Mouse (Mus musculus) limb, embryonic 15.5 days (tissue): ENCODE measurements at regions not wholly inside any gene's neighbourhood (a gene's known extent, or its start where the extent isn't known, plus 50 kb on each side); places are given as distances from the start of the nearest gene placed in this dataset.
A peak's percentile ranks its signal among the peaks of the same experiment; 100 is the strongest.
"Not testable (repeated sequence)": the region's sequence is repeated elsewhere in the genome, so short reads cannot be mapped to it uniquely, and the experiment has no call there.

ENCODE experiments used
- ATAC-seq: fragments of 200-750 bp; cut with Nextera tagmentation; 2 replicates; pipeline ENCODE4 v1.8.0; 2017; ENCODE audit warnings: low read depth, moderate TSS enrichment; ENCODE audit not compliant: insufficient number of reproducible peaks, low FRiP score, low TSS enrichment
- H3K27ac ChIP-seq: fragments of 300-500 bp; sonication (generic); 2 replicates; pipeline ENCODE4 v1.5.1; 2015; ENCODE audit warnings: moderate library complexity, mild to moderate bottlenecking, inconsistent platforms
- H3K27me3 ChIP-seq: fragments of 300-500 bp; sonication (generic); 2 replicates; pipeline ENCODE4 v1.6.1; 2015; ENCODE audit warnings: inconsistent platforms
- H3K36me3 ChIP-seq: fragments of 300-500 bp; sonication (generic); 2 replicates; pipeline ENCODE4 v1.6.1; 2015; ENCODE audit warnings: inconsistent platforms
- H3K4me1 ChIP-seq: fragments of 300-500 bp; sonication (generic); 2 replicates; pipeline ENCODE4 v1.6.1; 2015; ENCODE audit warnings: inconsistent platforms
- H3K4me2 ChIP-seq: fragments of 300-500 bp; sonication (generic); 2 replicates; pipeline ENCODE4 v1.6.1; 2015; ENCODE audit warnings: mild to moderate bottlenecking, inconsistent platforms
- H3K4me3 ChIP-seq: fragments of 300-500 bp; sonication (generic); 2 replicates; pipeline ENCODE4 v1.5.1; 2015; ENCODE audit warnings: mild to moderate bottlenecking, inconsistent platforms
- H3K9ac ChIP-seq: fragments of 300-500 bp; sonication (generic); 2 replicates; pipeline ENCODE4 v1.6.1; 2015; ENCODE audit warnings: inconsistent platforms
- H3K9me3 ChIP-seq: fragments of 300-500 bp; sonication (generic); 2 replicates; pipeline ENCODE4 v1.6.1; 2016; ENCODE audit warnings: inconsistent platforms
- WGBS: fragments of 180-500 bp; shearing (Covaris S2); methylation state at CpG from one replicate; pipeline ENCODE4 v1.1.7; 2015; 5-methylcytosine and 5-hydroxymethylcytosine counted together

DNA sequence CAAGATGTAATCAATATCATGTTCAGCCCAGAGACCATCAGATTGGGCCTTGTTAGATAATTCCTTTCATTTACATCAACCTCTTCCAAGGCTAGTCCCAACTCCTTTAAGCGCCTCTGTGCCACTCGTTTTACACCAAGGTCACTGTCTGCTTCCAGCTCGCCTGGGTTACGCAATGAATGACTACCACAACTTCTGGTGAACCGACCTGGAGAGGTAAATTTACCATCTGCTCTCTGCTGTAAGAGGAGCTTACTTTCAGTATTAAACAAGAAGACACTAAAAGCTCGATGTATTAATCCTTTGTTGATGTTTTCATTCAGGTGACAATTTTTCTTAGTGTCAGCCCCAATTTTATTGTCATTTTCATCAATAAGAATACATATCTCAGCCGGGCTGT, 51.7 kb upstream of the Fam174b start:
- H3K4me3 ChIP-seq, result no peak overlapping the region
- ATAC-seq, result no peak
- no peak overlapping the region for H3K27ac ChIP-seq
- no peaks in the 10 kb centered on the region for H3K27me3 ChIP-seq
- WGBS, result 83% methylated on average over 7 of the region's 7 CpGs
- no peak overlapping the region for H3K4me2 ChIP-seq
- no peaks in the 10 kb centered on the region for H3K4me1 ChIP-seq
- no peaks in the 10 kb centered on the region for H3K9me3 ChIP-seq
- H3K36me3 ChIP-seq, result no peaks in the 10 kb centered on the region
- no peak overlapping the region for H3K9ac ChIP-seq

- not testable (repeated sequence) for ATAC-seq, H3K36me3 ChIP-seq, H3K4me1 ChIP-seq, H3K27ac ChIP-seq, H3K9me3 ChIP-seq, H3K4me3 ChIP-seq, H3K27me3 ChIP-seq, H3K4me2 ChIP-seq, H3K9ac ChIP-seq
- WGBS, result 93% methylated on average over 17 of the region's 17 CpGs
These were observed 53.9 kb upstream of the Fam174b start for GRCm38 (mm10) chr7:73686245-73686644.

GRCm38 (mm10) chr7:73682756-73683155, 57.3 kb upstream of the Fam174b start:
- no peak overlapping the region for H3K4me3 ChIP-seq
- no peak for ATAC-seq
- no peak overlapping the region for H3K4me2 ChIP-seq
- H3K27me3 ChIP-seq, result no peaks in the 10 kb centered on the region
- no peaks in the 10 kb centered on the region for H3K4me1 ChIP-seq
- no peaks in the 10 kb centered on the region for H3K9me3 ChIP-seq
- WGBS, result 78% methylated on average over 5 of the region's 5 CpGs
- H3K27ac ChIP-seq, result no peak overlapping the region
- no peaks in the 10 kb centered on the region for H3K36me3 ChIP-seq
- no peak overlapping the region for H3K9ac ChIP-seq

GRCm38 (mm10) chr7:73670598-73670997, 69.5 kb upstream of the Fam174b start:
- peaks cover 9% of the 10 kb centered on the region; the same call in 1 of the 2 replicates for H3K4me1 ChIP-seq
- H3K27me3 ChIP-seq, result no peaks in the 10 kb centered on the region
- H3K9ac ChIP-seq, result no peak overlapping the region
- H3K4me2 ChIP-seq, result no peak overlapping the region
- no peaks in the 10 kb centered on the region for H3K9me3 ChIP-seq
- H3K4me3 ChIP-seq, result no peak overlapping the region
- 32% methylated on average over 4 of the region's 4 CpGs for WGBS
- no peaks in the 10 kb centered on the region for H3K36me3 ChIP-seq
- H3K27ac ChIP-seq, result no peak overlapping the region
- no peak for ATAC-seq

GRCm38 (mm10) chr7:73668791-73669190, 71.3 kb upstream of the Fam174b start:
- Histone ChIP-seq H3K36me3 (no peaks in the 10 kb centered on the region), H3K9ac (no peak overlapping the region), H3K4me3 (no peak overlapping the region), H3K4me1 (peaks cover 9% of the 10 kb centered on the region; the same call in 1 of the 2 replicates), H3K9me3 (no peaks in the 10 kb centered on the region), H3K27me3 (no peaks in the 10 kb centered on the region), H3K27ac (no peak overlapping the region), H3K4me2 (no peak overlapping the region)
- ATAC-seq, result no peak
- WGBS, result 67% methylated on average over 2 of the region's 2 CpGs

- no peaks in the 10 kb centered on the region for H3K36me3 ChIP-seq
- no peak overlapping the region for H3K27ac ChIP-seq
- H3K4me1 ChIP-seq, result peaks cover 9% of the 10 kb centered on the region; the same call in 1 of the 2 replicates
- no peaks in the 10 kb centered on the region for H3K27me3 ChIP-seq
- no peak overlapping the region for H3K4me3 ChIP-seq
- H3K9me3 ChIP-seq, result no peaks in the 10 kb centered on the region
- 64% methylated on average over 14 of the region's 14 CpGs for WGBS
- peak; percentile 65; the same call in 1 of the 2 replicates for ATAC-seq
- H3K4me2 ChIP-seq, result no peak overlapping the region
- no peak overlapping the region for H3K9ac ChIP-seq
These were observed 73.0 kb upstream of the Fam174b start for GRCm38 (mm10) chr7:73666921-73667675.

GRCm38 (mm10) chr7:73664962-73665361, 75.1 kb upstream of the Fam174b start:
- Histone ChIP-seq H3K27me3 (no peaks in the 10 kb centered on the region), H3K4me1 (peaks cover 9% of the 10 kb centered on the region; the same call in 1 of the 2 replicates), H3K4me3 (no peak overlapping the region), H3K36me3 (no peaks in the 10 kb centered on the region), H3K9me3 (no peaks in the 10 kb centered on the region), H3K9ac (no peak overlapping the region), H3K4me2 (no peak overlapping the region), H3K27ac (no peak overlapping the region)
- 72% methylated on average over 6 of the region's 6 CpGs for WGBS
- peak; percentile 16; the same call in 1 of the 2 replicates for ATAC-seq

DNA sequence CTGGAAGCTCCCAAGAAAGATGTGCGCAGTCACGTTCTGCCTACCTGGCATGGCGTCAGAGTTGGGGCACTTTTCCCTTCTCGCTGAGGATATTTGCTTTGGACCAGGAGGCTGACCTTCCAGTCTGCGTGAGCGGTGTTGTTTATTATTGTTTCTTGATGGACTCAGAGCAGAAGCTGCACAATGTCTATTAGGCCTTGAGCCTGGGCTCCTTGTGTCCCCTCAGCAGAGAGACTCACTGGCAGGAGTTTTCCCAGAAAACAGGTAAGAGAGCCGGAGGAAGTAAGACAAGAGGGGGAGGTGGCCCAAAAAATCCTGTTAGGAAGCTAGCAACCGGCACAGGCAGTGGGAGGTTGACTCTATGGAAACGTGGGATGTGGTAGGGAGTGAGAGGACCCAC, 77.6 kb upstream of the Fam174b start:
- Histone ChIP-seq H3K4me3 (no peak overlapping the region), H3K4me2 (no peak overlapping the region), H3K27me3 (no peaks in the 10 kb centered on the region), H3K36me3 (no peaks in the 10 kb centered on the region), H3K9me3 (no peaks in the 10 kb centered on the region), H3K9ac (no peak overlapping the region), H3K4me1 (peaks cover 7% of the 10 kb centered on the region; the same call in 1 of the 2 replicates), H3K27ac (no peak overlapping the region)
- 82% methylated on average over 9 of the region's 9 CpGs for WGBS
- no peak for ATAC-seq

DNA sequence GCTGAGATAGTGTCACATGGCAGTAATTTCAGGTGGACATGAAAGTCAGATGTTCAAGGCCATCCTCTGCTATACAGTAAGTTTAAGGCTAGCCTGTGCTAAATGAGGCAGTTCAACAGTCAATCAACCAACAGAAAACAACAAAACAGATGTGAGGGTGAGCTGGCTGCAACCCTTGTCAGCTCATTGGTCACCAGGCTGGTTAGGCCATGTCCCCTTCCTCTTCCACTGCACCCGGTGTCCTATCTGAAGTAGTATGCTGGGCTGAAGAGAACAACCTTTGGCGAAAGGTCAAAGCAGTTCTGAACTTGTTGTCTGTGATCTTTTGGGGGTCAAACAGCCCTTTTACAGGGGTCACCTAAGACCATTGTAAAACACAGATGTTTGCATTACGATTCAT, 78.2 kb upstream of the Fam174b start:
- ATAC-seq, result no peak
- 76% methylated on average over 3 of the region's 3 CpGs for WGBS

DNA sequence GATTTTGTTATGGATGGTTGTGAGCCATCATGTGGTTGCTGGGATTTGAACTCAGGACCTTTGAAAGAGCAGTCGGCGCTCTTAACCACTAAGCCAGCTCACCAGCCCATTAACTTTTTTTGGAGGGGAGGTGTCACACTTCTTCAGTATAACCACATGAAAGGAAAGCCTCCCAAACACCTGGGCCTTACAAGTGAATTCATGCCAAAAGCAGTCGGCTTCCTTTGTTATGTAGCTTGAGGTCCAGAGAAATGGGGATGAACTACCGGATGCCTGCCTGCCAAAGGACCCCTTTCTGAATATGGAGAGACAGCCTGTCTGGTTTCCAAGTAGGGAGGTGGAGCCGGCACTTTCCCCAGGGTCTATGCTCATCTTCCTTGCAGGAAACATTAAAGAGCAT, 80.6 kb upstream of the Fam174b start:
- Histone ChIP-seq H3K27me3 (peaks cover 6% of the 10 kb centered on the region; the same call in 1 of the 2 replicates), H3K9me3 (no peaks in the 10 kb centered on the region), H3K27ac (no peak overlapping the region), H3K9ac (no peak overlapping the region), H3K4me3 (no peak overlapping the region), H3K36me3 (no peaks in the 10 kb centered on the region), H3K4me2 (no peak overlapping the region), H3K4me1 (no peaks in the 10 kb centered on the region; the same call in 1 of the 2 replicates)
- ATAC-seq, result no peak
- WGBS, result 55% methylated on average over 5 of the region's 5 CpGs

More for the DNA sequence above, 78.2 kb upstream of the Fam174b start:
- H3K4me1 ChIP-seq, result peaks cover 3% of the 10 kb centered on the region; the same call in 1 of the 2 replicates
- H3K36me3 ChIP-seq, result no peaks in the 10 kb centered on the region
- no peak overlapping the region for H3K9ac ChIP-seq
- no peak overlapping the region for H3K27ac ChIP-seq
- H3K4me2 ChIP-seq, result no peak overlapping the region
- no peak overlapping the region for H3K4me3 ChIP-seq
- H3K9me3 ChIP-seq, result no peaks in the 10 kb centered on the region
- H3K27me3 ChIP-seq, result no peaks in the 10 kb centered on the region

- WGBS, result 47% methylated on average over 7 of the region's 7 CpGs
- Histone ChIP-seq H3K4me2 (no peak overlapping the region), H3K9me3 (no peaks in the 10 kb centered on the region), H3K4me3 (no peak overlapping the region), H3K9ac (no peak overlapping the region), H3K4me1 (no peaks in the 10 kb centered on the region; the same call in 1 of the 2 replicates), H3K36me3 (no peaks in the 10 kb centered on the region), H3K27me3 (peaks cover 8% of the 10 kb centered on the region; the same call in 1 of the 2 replicates), H3K27ac (no peak overlapping the region)
- no peak for ATAC-seq
These were observed 82.8 kb upstream of the Fam174b start for GRCm38 (mm10) chr7:73657283-73657682.

DNA sequence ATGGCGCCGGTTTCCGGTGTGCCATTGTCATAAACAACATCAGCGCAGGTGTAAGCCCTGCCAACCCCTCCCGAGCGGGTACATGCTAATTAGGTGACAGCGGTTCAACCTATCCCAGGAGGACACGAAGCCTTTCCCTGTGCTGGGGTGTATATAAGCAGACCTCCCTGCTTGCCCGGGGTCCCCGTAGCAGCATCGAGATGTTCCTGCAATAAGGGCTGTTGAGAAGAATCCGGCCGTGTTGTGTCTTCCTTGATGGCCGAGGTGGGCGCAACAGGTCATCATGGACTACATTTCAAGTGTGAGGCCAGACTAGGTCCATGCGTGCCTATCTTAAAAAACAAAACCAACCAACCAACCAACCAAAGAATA, 83.7 kb upstream of the Fam174b start:
- ATAC-seq, H3K9ac ChIP-seq, H3K4me1 ChIP-seq, H3K27me3 ChIP-seq, H3K36me3 ChIP-seq, H3K4me3 ChIP-seq, H3K4me2 ChIP-seq, H3K27ac ChIP-seq, H3K9me3 ChIP-seq: not testable (repeated sequence)
- WGBS, result 93% methylated on average over 16 of the region's 16 CpGs
